Mouse (Mus musculus) right cerebral cortex, postnatal 14 days (tissue): ENCODE results near the gene Def8.

Source experiments
- DNase-seq: peaks from one replicate; pipeline ENCODE4 v3.0.0; 2022

Gene Def8

GRCm38 (mm10) chr8:123423441-123423840 is at the start of gene Def8:
Gene Def8, plus strand, starts transcription at chr8:123423527.
- DNase-seq = no peak

- peak; percentile 97 for DNase-seq
Observed at GRCm38 (mm10) chr8:123374239-123374578, 49.1 kb upstream of the Def8 start.

- no peak for DNase-seq
Observed at GRCm38 (mm10) chr8:123375701-123376100, 47.6 kb upstream of the Def8 start.

GRCm38 (mm10) chr8:123376106-123376505 is 47.2 kb upstream of the Def8 start:
- DNase-seq = no peak

GRCm38 (mm10) chr8:123381711-123382110 is 41.6 kb upstream of the Def8 start:
- no peak for DNase-seq

- no peak for DNase-seq
Observed at GRCm38 (mm10) chr8:123382516-123382915, 40.8 kb upstream of the Def8 start.

GRCm38 (mm10) chr8:123384883-123385540 is 38.3 kb upstream of the Def8 start:
- DNase-seq = peak; percentile 48

- no peak for DNase-seq
Observed at GRCm38 (mm10) chr8:123387041-123387440, 36.3 kb upstream of the Def8 start.

GRCm38 (mm10) chr8:123387801-123388200 is 35.5 kb upstream of the Def8 start:
- no peak for DNase-seq

- DNase-seq = no peak
Observed at GRCm38 (mm10) chr8:123389026-123389425, 34.3 kb upstream of the Def8 start.

- no peak for DNase-seq
Observed at GRCm38 (mm10) chr8:123398308-123398707, 25.0 kb upstream of the Def8 start.

- no peak for DNase-seq
Observed at GRCm38 (mm10) chr8:123401936-123402335, 21.4 kb upstream of the Def8 start.

GRCm38 (mm10) chr8:123402730-123403326 is 20.5 kb upstream of the Def8 start:
- no peak for DNase-seq

GRCm38 (mm10) chr8:123404521-123404920 is 18.8 kb upstream of the Def8 start:
- no peak for DNase-seq

- peak; percentile 64 for DNase-seq
Observed at GRCm38 (mm10) chr8:123406786-123407185, 16.5 kb upstream of the Def8 start, which contains the start of gene Mc1r. Gene Mc1r, plus strand, starts transcription at chr8:123407107.

- DNase-seq = no peak
Observed at GRCm38 (mm10) chr8:123407612-123408011, 15.7 kb upstream of the Def8 start.

- DNase-seq = no peak
Observed at GRCm38 (mm10) chr8:123408586-123409544, 14.5 kb upstream of the Def8 start.

- DNase-seq = no peak
Observed at GRCm38 (mm10) chr8:123410049-123410587, 13.2 kb upstream of the Def8 start.

GRCm38 (mm10) chr8:123410788-123411187 is 12.5 kb upstream of the Def8 start:
- DNase-seq = no peak

- peak; percentile 89 for DNase-seq
Observed at GRCm38 (mm10) chr8:123411246-123411645, 12.1 kb upstream of the Def8 start, which contains the start of gene Tubb3. Gene Tubb3, plus strand, starts transcription at chr8:123411424.

GRCm38 (mm10) chr8:123411781-123412327 is 11.5 kb upstream of the Def8 start:
- DNase-seq = no peak

- peak; percentile 66 for DNase-seq
Observed at GRCm38 (mm10) chr8:123412560-123413170, 10.7 kb upstream of the Def8 start.
